Mouse (Mus musculus) forebrain, embryonic 14.5 days (tissue): ENCODE measurements at regions not wholly inside any gene's neighbourhood (a gene's known extent, or its start where the extent isn't known, plus 50 kb on each side); places are given as distances from the start of the nearest gene placed in this dataset.

Source experiments
- ATAC-seq: fragments of 200-750 bp; cut with Nextera tagmentation; 2 replicates; pipeline ENCODE4 v1.8.0; 2017; ENCODE audit warnings: mild to moderate bottlenecking, moderate library complexity
- DNase-seq: peaks from one replicate; pipeline ENCODE4 v3.0.0-alpha.2; 2015; ENCODE audit warnings: low spot score
- H3K27ac ChIP-seq: fragments of 300-500 bp; sonication (generic); 2 replicates; pipeline ENCODE4 v1.5.1; 2014; ENCODE audit warnings: low read depth, mild to moderate bottlenecking, control low read depth, low read length, moderate library complexity
- H3K27me3 ChIP-seq: fragments of 300-500 bp; sonication (generic); replicated peaks from 2 replicates; pipeline ENCODE4 v1.6.1; 2014; ENCODE audit warnings: low read length, control low read depth, mixed read lengths; ENCODE audit not compliant: control insufficient read depth, insufficient read depth
- H3K36me3 ChIP-seq: fragments of 300-500 bp; sonication (generic); 2 replicates; pipeline ENCODE4 v1.6.1; 2014; ENCODE audit warnings: low read length, control low read depth; ENCODE audit not compliant: control insufficient read depth, insufficient read depth
- H3K4me1 ChIP-seq: fragments of 300-500 bp; sonication (generic); 2 replicates; pipeline ENCODE4 v1.6.1; 2014; ENCODE audit warnings: antibody characterized with exemption, low read length, control low read depth; ENCODE audit not compliant: control insufficient read depth, insufficient read depth
- H3K4me2 ChIP-seq: fragments of 300-500 bp; sonication (generic); 2 replicates; pipeline ENCODE4 v1.6.1; 2014; ENCODE audit warnings: mild to moderate bottlenecking, control low read depth, low read length
- H3K4me3 ChIP-seq: fragments of 300-500 bp; sonication (generic); 2 replicates; pipeline ENCODE4 v1.5.1; 2014; ENCODE audit warnings: low read depth, low read length, control low read depth
- H3K9ac ChIP-seq: fragments of 300-500 bp; sonication (generic); 2 replicates; pipeline ENCODE4 v1.6.1; 2014; ENCODE audit warnings: mild to moderate bottlenecking, low read length, control low read depth, moderate library complexity
- H3K9me3 ChIP-seq: fragments of 300-500 bp; sonication (generic); replicated peaks from 2 replicates; pipeline ENCODE4 v1.6.1; 2016; ENCODE audit warnings: low read length, control low read depth, mixed read lengths; ENCODE audit not compliant: control insufficient read depth
- WGBS: fragments of 180-500 bp; shearing (Covaris S2); extraction: QIAGEN DNeasy Blood & Tissue Kit; methylation state at CpG from one replicate; pipeline ENCODE4 v1.1.7; 2014; 5-methylcytosine and 5-hydroxymethylcytosine counted together

GRCm38 (mm10) chr3:6676382-6676781 lies 56.1 kb upstream of the 1700008P02Rik start:
- 93% methylated on average over 4 of the region's 4 CpGs for WGBS
- DNase-seq, result no peak

GRCm38 (mm10) chr3:6675354-6675753 lies 55.1 kb upstream of the 1700008P02Rik start:
- peak; percentile 60 for DNase-seq
- 53% methylated on average over 3 of the region's 3 CpGs for WGBS
- no peaks in the 10 kb centered on the region for H3K36me3 ChIP-seq

More at GRCm38 (mm10) chr3:6676382-6676781, 56.1 kb upstream of the 1700008P02Rik start:
- Histone ChIP-seq H3K36me3 (no peaks in the 10 kb centered on the region), H3K4me2 (no peak overlapping the region), H3K4me3 (no peak overlapping the region), H3K27ac (no peak overlapping the region), H3K9ac (no peak overlapping the region), H3K4me1 (no peaks in the 10 kb centered on the region), H3K27me3 (no peaks in the 10 kb centered on the region), H3K9me3 (no peaks in the 10 kb centered on the region)
- ATAC-seq, result no peak

More at GRCm38 (mm10) chr3:6675354-6675753, 55.1 kb upstream of the 1700008P02Rik start:
- no peak overlapping the region for H3K4me3 ChIP-seq
- H3K4me2 ChIP-seq, result no peak overlapping the region
- no peak; the same call in 1 of the 2 replicates for ATAC-seq
- H3K27ac ChIP-seq, result no peak overlapping the region
- H3K9me3 ChIP-seq, result no peaks in the 10 kb centered on the region
- H3K4me1 ChIP-seq, result no peaks in the 10 kb centered on the region
- no peak overlapping the region for H3K9ac ChIP-seq
- no peaks in the 10 kb centered on the region for H3K27me3 ChIP-seq
